Mouse (Mus musculus) liver, adult 2 months (tissue): ENCODE measurements around the gene Kcnq1.

Source experiments
- CTCF ChIP-seq: fragments of 200-500 bp; IDR thresholded peaks from 2 replicates; pipeline ENCODE4 v1.5.1; 2011; ENCODE audit warnings: low read depth, low read length, control low read depth
- POLR2A ChIP-seq: fragments of 200-500 bp; IDR thresholded peaks from 2 replicates; pipeline ENCODE4 v1.6.1; 2011; ENCODE audit warnings: low read length, control low read depth; ENCODE audit not compliant: insufficient read depth; ENCODE audit errors: extremely low read depth

- TF ChIP-seq CTCF (no peak), POLR2A (no peak)
These were observed 322.1 kb downstream of the Kcnq1 start for GRCm38 (mm10) chr7:143428142-143428813.
